Mouse (Mus musculus): Measurements from ENCODE around the gene Stxbp4. TPM values are rescaled to one million over a fixed set of nuclear protein-coding genes. Genes with fewer than 3 reads are reported as not detected.

Stxbp4 gene
- polyA plus RNA-seq, 1 experiment from 2014 or later: 2.1 TPM

GRCm38 (mm10) chr11:90678582-90678981 is 40.7 kb upstream of the Stxbp4 start:
- no peaks in the 10 kb centered on the region for H3K4me1 ChIP-seq (replicated peaks; ENCODE audit: control insufficient read depth, insufficient read depth, low read length)
- peaks cover 20% of the 10 kb centered on the region; the same call in 1 of the 2 replicates for H3K36me3 ChIP-seq (ENCODE audit: control insufficient read depth, insufficient read depth)
- H3K9me3 ChIP-seq (ENCODE audit: control insufficient read depth): no peaks in the 10 kb centered on the region
- no peak overlapping the region for H3K9ac ChIP-seq (ENCODE audit: low read depth, low read length)
- no peak for TF ChIP-seq CTCF (IDR thresholded peaks at IDR 0.05; ENCODE audit: low read depth)
- WGBS: 49% methylated on average over 5 of the region's 5 CpGs
- H3K27me3 ChIP-seq (replicated peaks; ENCODE audit: control insufficient read depth, insufficient read depth, low read length): no peaks in the 10 kb centered on the region
- ATAC-seq: peak; percentile 77
- H3K4me2 ChIP-seq (replicated peaks; ENCODE audit: low read depth): no peak overlapping the region
- H3K27ac ChIP-seq (ENCODE audit: low read depth, low read length): no peak overlapping the region
- H3K4me3 ChIP-seq (ENCODE audit: low read depth, low read length): no peak overlapping the region

- Histone ChIP-seq H3K4me2 (replicated peaks; ENCODE audit: low read depth) (no peak overlapping the region), H3K9ac (ENCODE audit: low read depth, low read length) (no peak overlapping the region), H3K4me1 (replicated peaks; ENCODE audit: control insufficient read depth, insufficient read depth, low read length) (no peaks in the 10 kb centered on the region), H3K4me3 (ENCODE audit: low read depth, low read length) (no peak overlapping the region), H3K27ac (ENCODE audit: low read depth, low read length) (no peak overlapping the region), H3K36me3 (ENCODE audit: control insufficient read depth, insufficient read depth) (peaks cover 20% of the 10 kb centered on the region; the same call in 1 of the 2 replicates), H3K9me3 (ENCODE audit: control insufficient read depth) (no peaks in the 10 kb centered on the region), H3K27me3 (replicated peaks; ENCODE audit: control insufficient read depth, insufficient read depth, low read length) (no peaks in the 10 kb centered on the region)
- no peak for TF ChIP-seq CTCF (IDR thresholded peaks at IDR 0.05; ENCODE audit: low read depth)
- no peak for ATAC-seq
- 82% methylated on average over 8 of the region's 8 CpGs for WGBS
These were observed 39.9 kb upstream of the Stxbp4 start for GRCm38 (mm10) chr11:90677771-90678288.

GRCm38 (mm10) chr11:90677027-90677426 is 39.1 kb upstream of the Stxbp4 start:
- TF ChIP-seq CTCF (IDR thresholded peaks at IDR 0.05; ENCODE audit: low read depth): no peak
- no peak overlapping the region for H3K4me2 ChIP-seq (replicated peaks; ENCODE audit: low read depth)
- no peak overlapping the region for H3K27ac ChIP-seq (ENCODE audit: low read depth, low read length)
- H3K4me1 ChIP-seq (replicated peaks; ENCODE audit: control insufficient read depth, insufficient read depth, low read length): no peaks in the 10 kb centered on the region
- no peak overlapping the region for H3K9ac ChIP-seq (ENCODE audit: low read depth, low read length)
- no peaks in the 10 kb centered on the region for H3K9me3 ChIP-seq (ENCODE audit: control insufficient read depth)
- WGBS: 88% methylated on average over 7 of the region's 7 CpGs
- peaks cover 14% of the 10 kb centered on the region; the same call in 1 of the 2 replicates for H3K36me3 ChIP-seq (ENCODE audit: control insufficient read depth, insufficient read depth)
- no peaks in the 10 kb centered on the region for H3K27me3 ChIP-seq (replicated peaks; ENCODE audit: control insufficient read depth, insufficient read depth, low read length)
- no peak overlapping the region for H3K4me3 ChIP-seq (ENCODE audit: low read depth, low read length)
- ATAC-seq: no peak

GRCm38 (mm10) chr11:90675479-90676110 is 37.7 kb upstream of the Stxbp4 start:
- Histone ChIP-seq H3K27me3 (replicated peaks; ENCODE audit: control insufficient read depth, insufficient read depth, low read length) (no peaks in the 10 kb centered on the region), H3K4me1 (replicated peaks; ENCODE audit: control insufficient read depth, insufficient read depth, low read length) (no peaks in the 10 kb centered on the region), H3K4me2 (replicated peaks; ENCODE audit: low read depth) (no peak overlapping the region), H3K4me3 (ENCODE audit: low read depth, low read length) (no peak overlapping the region), H3K36me3 (ENCODE audit: control insufficient read depth, insufficient read depth) (0 out of 2 replicates have a peak, but pooled peaks cover 5% of the 10 kb centered on the region), H3K9me3 (ENCODE audit: control insufficient read depth) (no peaks in the 10 kb centered on the region), H3K27ac (ENCODE audit: low read depth, low read length) (no peak overlapping the region), H3K9ac (ENCODE audit: low read depth, low read length) (no peak overlapping the region)
- no peak for TF ChIP-seq CTCF (IDR thresholded peaks at IDR 0.05; ENCODE audit: low read depth)
- 62% methylated on average over 5 of the region's 5 CpGs for WGBS
- ATAC-seq: peak; percentile 36; the same call in 1 of the 2 replicates

GRCm38 (mm10) chr11:90667325-90667724 is 29.4 kb upstream of the Stxbp4 start:
- 50% methylated on average over 6 of the region's 6 CpGs for WGBS
- no peak for ATAC-seq

GRCm38 (mm10) chr11:90666916-90667315 is 29.0 kb upstream of the Stxbp4 start:
- Histone ChIP-seq H3K36me3 (ENCODE audit: control insufficient read depth, insufficient read depth) (peaks cover 12% of the 10 kb centered on the region; the same call in 1 of the 2 replicates), H3K9me3 (ENCODE audit: control insufficient read depth) (no peaks in the 10 kb centered on the region), H3K4me1 (replicated peaks; ENCODE audit: control insufficient read depth, insufficient read depth, low read length) (peaks cover 19% of the 10 kb centered on the region), H3K4me2 (replicated peaks; ENCODE audit: low read depth) (0 out of 2 replicates have a peak overlapping the region, but pooled peaks have one; percentile 13), H3K4me3 (ENCODE audit: low read depth, low read length) (no peak overlapping the region), H3K9ac (ENCODE audit: low read depth, low read length) (no peak overlapping the region), H3K27me3 (replicated peaks; ENCODE audit: control insufficient read depth, insufficient read depth, low read length) (no peaks in the 10 kb centered on the region), H3K27ac (ENCODE audit: low read depth, low read length) (peak overlapping the region; percentile 76)
- no peak for TF ChIP-seq CTCF (IDR thresholded peaks at IDR 0.05; ENCODE audit: low read depth)
- ATAC-seq: peak; percentile 26
- 55% methylated on average over 4 of the region's 4 CpGs for WGBS

More at GRCm38 (mm10) chr11:90667325-90667724, 29.4 kb upstream of the Stxbp4 start:
- no peak overlapping the region for H3K4me2 ChIP-seq (replicated peaks; ENCODE audit: low read depth)
- TF ChIP-seq CTCF (IDR thresholded peaks at IDR 0.05; ENCODE audit: low read depth): no peak
- H3K4me3 ChIP-seq (ENCODE audit: low read depth, low read length): no peak overlapping the region
- no peak overlapping the region for H3K9ac ChIP-seq (ENCODE audit: low read depth, low read length)
- H3K27me3 ChIP-seq (replicated peaks; ENCODE audit: control insufficient read depth, insufficient read depth, low read length): no peaks in the 10 kb centered on the region
- peaks cover 10% of the 10 kb centered on the region; the same call in 1 of the 2 replicates for H3K36me3 ChIP-seq (ENCODE audit: control insufficient read depth, insufficient read depth)
- no peaks in the 10 kb centered on the region for H3K9me3 ChIP-seq (ENCODE audit: control insufficient read depth)
- no peak overlapping the region for H3K27ac ChIP-seq (ENCODE audit: low read depth, low read length)
- H3K4me1 ChIP-seq (replicated peaks; ENCODE audit: control insufficient read depth, insufficient read depth, low read length): peaks cover 19% of the 10 kb centered on the region
